Mouse (Mus musculus) limb, embryonic 12.5 days (tissue): ENCODE results near the gene Gm16253. TPM values are rescaled to one million over a fixed set of nuclear protein-coding genes. Genes with fewer than 3 reads are reported as not detected.

Experiments used
- ATAC-seq: fragments of 200-750 bp; cut with Nextera tagmentation; 2 replicates; pipeline ENCODE4 v1.8.0; 2017; ENCODE audit warnings: low read depth, moderate TSS enrichment; ENCODE audit not compliant: insufficient number of reproducible peaks, insufficient read depth, low FRiP score, low TSS enrichment
- H3K27ac ChIP-seq: fragments of 300-500 bp; sonication (generic); 2 replicates; pipeline ENCODE4 v1.5.1; 2016; ENCODE audit warnings: mild to moderate bottlenecking, moderate library complexity
- H3K27me3 ChIP-seq: fragments of 300-500 bp; sonication (generic); 2 replicates; pipeline ENCODE4 v1.6.1; 2016; ENCODE audit warnings: mild to moderate bottlenecking, moderate library complexity
- H3K36me3 ChIP-seq: fragments of 300-500 bp; sonication (generic); 2 replicates; pipeline ENCODE4 v1.6.1; 2016; ENCODE audit warnings: mild to moderate bottlenecking, moderate library complexity
- H3K4me1 ChIP-seq: fragments of 300-500 bp; sonication (generic); replicated peaks from 2 replicates; pipeline ENCODE4 v1.6.1; 2016
- H3K4me2 ChIP-seq: fragments of 300-500 bp; sonication (generic); 2 replicates; pipeline ENCODE4 v1.6.1; 2016; ENCODE audit warnings: mild to moderate bottlenecking, moderate library complexity
- H3K4me3 ChIP-seq: fragments of 300-500 bp; sonication (generic); replicated peaks from 2 replicates; pipeline ENCODE4 v1.5.1; 2016; ENCODE audit warnings: mild to moderate bottlenecking
- H3K9ac ChIP-seq: fragments of 300-500 bp; sonication (generic); replicated peaks from 2 replicates; pipeline ENCODE4 v1.6.1; 2016; ENCODE audit warnings: mild to moderate bottlenecking, moderate library complexity
- H3K9me3 ChIP-seq: fragments of 300-500 bp; sonication (generic); 2 replicates; pipeline ENCODE4 v1.6.1; 2016; ENCODE audit warnings: mild to moderate bottlenecking, moderate library complexity
- WGBS: fragments of 180-500 bp; shearing (Covaris S2); methylation state at CpG from one replicate; pipeline ENCODE4 v1.1.7; 2016; 5-methylcytosine and 5-hydroxymethylcytosine counted together
- polyA plus RNA-seq: library from polyadenylated mRNA; unstranded; fragments of >200 nt; fragmentation: Nextera tagmentation; extraction: Ambion mirVana; gene quantifications from 2 replicates; pipeline ENCODE4 v1.2.1, GENCODE M21; 2016

Gene Gm16253
- polyA plus RNA-seq, 1 experiment from 2014 or later, result 1.5 TPM

GRCm38 (mm10) chr3:96577566-96577965 lies 782 bp downstream of the Gm16253 start:
- H3K27ac ChIP-seq, result 0 out of 2 replicates have a peak overlapping the region, but pooled peaks have one; percentile 76
- 76% methylated on average over 4 of the region's 4 CpGs for WGBS
- H3K36me3 ChIP-seq, result peaks cover 3% of the 10 kb centered on the region; the same call in 1 of the 2 replicates
- H3K4me3 ChIP-seq, result no peak overlapping the region
- H3K9me3 ChIP-seq, result no peaks in the 10 kb centered on the region
- ATAC-seq, result no peak
- no peak overlapping the region for H3K4me2 ChIP-seq
- H3K9ac ChIP-seq, result no peak overlapping the region
- H3K4me1 ChIP-seq, result peaks cover 24% of the 10 kb centered on the region
- H3K27me3 ChIP-seq, result peaks cover 8% of the 10 kb centered on the region; the same call in 1 of the 2 replicates

- H3K9ac ChIP-seq, result no peak overlapping the region
- 81% methylated on average over 12 of the region's 12 CpGs for WGBS
Observed at GRCm38 (mm10) chr3:96578561-96579238, 1.9 kb downstream of the Gm16253 start.

GRCm38 (mm10) chr3:96579239-96579750 lies 2.5 kb downstream of the Gm16253 start:
- H3K27ac ChIP-seq, result no peak overlapping the region
- H3K9ac ChIP-seq, result no peak overlapping the region

More at GRCm38 (mm10) chr3:96578561-96579238, 1.9 kb downstream of the Gm16253 start:
- Histone ChIP-seq H3K36me3 (peaks cover 3% of the 10 kb centered on the region; the same call in 1 of the 2 replicates), H3K27ac (no peak overlapping the region), H3K4me2 (no peak overlapping the region), H3K4me3 (no peak overlapping the region), H3K27me3 (peaks cover 8% of the 10 kb centered on the region; the same call in 1 of the 2 replicates), H3K9me3 (no peaks in the 10 kb centered on the region), H3K4me1 (peaks cover 24% of the 10 kb centered on the region)
- ATAC-seq, result no peak

GRCm38 (mm10) chr3:96579885-96580454 lies 3.2 kb downstream of the Gm16253 start:
- Histone ChIP-seq H3K9ac (peak overlapping the region; percentile 54; the same call in 1 of the 2 replicates), H3K27me3 (peaks cover 8% of the 10 kb centered on the region; the same call in 1 of the 2 replicates), H3K27ac (no peak overlapping the region), H3K4me3 (peak overlapping the region; percentile 28), H3K4me2 (peak overlapping the region; percentile 58), H3K4me1 (peaks cover 24% of the 10 kb centered on the region), H3K9me3 (no peaks in the 10 kb centered on the region), H3K36me3 (peaks cover 3% of the 10 kb centered on the region; the same call in 1 of the 2 replicates)
- 12% methylated on average over 16 of the region's 16 CpGs for WGBS
- ATAC-seq, result 0 out of 2 replicates have a peak, but pooled peaks have one; percentile 43

More at GRCm38 (mm10) chr3:96579239-96579750, 2.5 kb downstream of the Gm16253 start:
- ATAC-seq, result no peak
- H3K27me3 ChIP-seq, result peaks cover 8% of the 10 kb centered on the region; the same call in 1 of the 2 replicates
- WGBS, result 74% methylated on average over 4 of the region's 4 CpGs
- H3K4me1 ChIP-seq, result peaks cover 24% of the 10 kb centered on the region
- H3K4me2 ChIP-seq, result no peak overlapping the region
- no peaks in the 10 kb centered on the region for H3K9me3 ChIP-seq
- no peak overlapping the region for H3K4me3 ChIP-seq
- H3K36me3 ChIP-seq, result peaks cover 3% of the 10 kb centered on the region; the same call in 1 of the 2 replicates

- H3K9me3 ChIP-seq, result no peaks in the 10 kb centered on the region
- no peak for ATAC-seq
- no peak overlapping the region for H3K9ac ChIP-seq
- no peak overlapping the region for H3K4me3 ChIP-seq
- peaks cover 3% of the 10 kb centered on the region; the same call in 1 of the 2 replicates for H3K36me3 ChIP-seq
- WGBS, result 42% methylated on average over 6 of the region's 6 CpGs
- no peak overlapping the region for H3K27ac ChIP-seq
- H3K4me2 ChIP-seq, result no peak overlapping the region
- H3K27me3 ChIP-seq, result peaks cover 8% of the 10 kb centered on the region; the same call in 1 of the 2 replicates
- H3K4me1 ChIP-seq, result peaks cover 22% of the 10 kb centered on the region
Observed at GRCm38 (mm10) chr3:96581141-96581540, 4.4 kb downstream of the Gm16253 start.

GRCm38 (mm10) chr3:96581771-96582515 lies 5.2 kb downstream of the Gm16253 start:
- Histone ChIP-seq H3K4me2 (no peak overlapping the region), H3K9me3 (no peaks in the 10 kb centered on the region), H3K36me3 (peaks cover 3% of the 10 kb centered on the region; the same call in 1 of the 2 replicates), H3K9ac (no peak overlapping the region), H3K27me3 (peaks cover 8% of the 10 kb centered on the region; the same call in 1 of the 2 replicates), H3K4me1 (peaks cover 14% of the 10 kb centered on the region), H3K27ac (no peak overlapping the region), H3K4me3 (no peak overlapping the region)
- ATAC-seq, result no peak
- WGBS, result 83% methylated on average over 16 of the region's 16 CpGs

GRCm38 (mm10) chr3:96583386-96583785 lies 6.6 kb downstream of the Gm16253 start:
- H3K9me3 ChIP-seq, result 0 out of 2 replicates have a peak, but pooled peaks cover 4% of the 10 kb centered on the region
- WGBS, result 85% methylated on average over 5 of the region's 5 CpGs
- no peak overlapping the region for H3K4me2 ChIP-seq
- H3K36me3 ChIP-seq, result no peaks in the 10 kb centered on the region
- no peak for ATAC-seq
- peaks cover 9% of the 10 kb centered on the region for H3K4me1 ChIP-seq
- H3K27me3 ChIP-seq, result peaks cover 8% of the 10 kb centered on the region; the same call in 1 of the 2 replicates
- no peak overlapping the region for H3K27ac ChIP-seq
- H3K9ac ChIP-seq, result no peak overlapping the region
- no peak overlapping the region for H3K4me3 ChIP-seq

GRCm38 (mm10) chr3:96590657-96591056 lies 13.9 kb downstream of the Gm16253 start:
- Histone ChIP-seq H3K4me2 (no peak overlapping the region), H3K9me3 (0 out of 2 replicates have a peak, but pooled peaks cover 4% of the 10 kb centered on the region), H3K27me3 (peaks cover 10% of the 10 kb centered on the region), H3K27ac (no peak overlapping the region), H3K4me1 (peaks cover 18% of the 10 kb centered on the region), H3K4me3 (no peak overlapping the region), H3K9ac (no peak overlapping the region), H3K36me3 (no peaks in the 10 kb centered on the region)
- WGBS, result 85% methylated on average over 4 of the region's 4 CpGs
- ATAC-seq, result no peak

GRCm38 (mm10) chr3:96593374-96593773 lies 16.6 kb downstream of the Gm16253 start:
- Histone ChIP-seq H3K9me3 (no peaks in the 10 kb centered on the region), H3K4me2 (peak overlapping the region; percentile 78), H3K4me1 (peaks cover 40% of the 10 kb centered on the region), H3K4me3 (peak overlapping the region; percentile 62), H3K27me3 (peaks cover 28% of the 10 kb centered on the region), H3K27ac (no peak overlapping the region), H3K36me3 (no peaks in the 10 kb centered on the region), H3K9ac (peak overlapping the region; percentile 74)
- no peak for ATAC-seq
- under 1% methylated on average over 10 of the region's 10 CpGs for WGBS

GRCm38 (mm10) chr3:96593790-96594560 lies 17.2 kb downstream of the Gm16253 start, which contains the start of gene Polr3gl:
TSS of gene Polr3gl (minus strand) at chr3:96594181.
- peak; percentile 84 for ATAC-seq
- WGBS, result under 1% methylated on average over 36 of the region's 38 CpGs
- Histone ChIP-seq H3K36me3 (no peaks in the 10 kb centered on the region), H3K4me2 (peak within 1 kb of the TSS; percentile 78), H3K9me3 (no peaks in the 10 kb centered on the region), H3K9ac (peak within 1 kb of the TSS; percentile 74), H3K27me3 (peaks cover 34% of the 10 kb centered on the region), H3K27ac (peak within 1 kb of the TSS; percentile 85), H3K4me3 (peak within 1 kb of the TSS; percentile 62), H3K4me1 (peaks cover 46% of the 10 kb centered on the region)
